Mouse (Mus musculus) intestine, embryonic 14.5 days (tissue): ENCODE measurements at regions not wholly inside any gene's neighbourhood (a gene's known extent, or its start where the extent isn't known, plus 50 kb on each side); places are given as distances from the start of the nearest gene placed in this dataset.
A peak's percentile ranks its signal among the peaks of the same experiment; 100 is the strongest.

Source experiments
- ATAC-seq: fragments of 200-750 bp; cut with Nextera tagmentation; replicated peaks from 2 replicates; pipeline ENCODE4 v1.8.0; 2017; ENCODE audit warnings: low read depth, moderate number of reproducible peaks, moderate TSS enrichment, moderate library complexity; ENCODE audit not compliant: low FRiP score, low TSS enrichment
- DNase-seq: peaks from one replicate; pipeline ENCODE4 v3.0.0-alpha.2; 2018; ENCODE audit warnings: low spot score
- H3K27ac ChIP-seq: fragments of 300-500 bp; sonication (generic); 2 replicates; pipeline ENCODE4 v1.5.1; 2014; ENCODE audit warnings: low read depth, mild to moderate bottlenecking, control low read depth
- H3K27me3 ChIP-seq: fragments of 300-500 bp; sonication (generic); replicated peaks from 2 replicates; pipeline ENCODE4 v1.6.1; 2014; ENCODE audit warnings: low read length, control low read depth; ENCODE audit not compliant: control insufficient read depth, insufficient read depth
- H3K36me3 ChIP-seq: fragments of 300-500 bp; sonication (generic); 2 replicates; pipeline ENCODE4 v1.6.1; 2014; ENCODE audit warnings: low read length, control low read depth; ENCODE audit not compliant: control insufficient read depth, insufficient read depth
- H3K4me1 ChIP-seq: fragments of 300-500 bp; sonication (generic); replicated peaks from 2 replicates; pipeline ENCODE4 v1.6.1; 2014; ENCODE audit warnings: low read length, control low read depth, mixed read lengths; ENCODE audit not compliant: control insufficient read depth, insufficient read depth
- H3K4me2 ChIP-seq: fragments of 300-500 bp; sonication (generic); 2 replicates; pipeline ENCODE4 v1.6.1; 2014; ENCODE audit warnings: low read length
- H3K4me3 ChIP-seq: fragments of 300-500 bp; sonication (generic); 2 replicates; pipeline ENCODE4 v1.5.1; 2014; ENCODE audit warnings: low read depth, low read length, control low read depth, mixed read lengths
- H3K9ac ChIP-seq: fragments of 300-500 bp; sonication (generic); 2 replicates; pipeline ENCODE4 v1.6.1; 2014; ENCODE audit warnings: mild to moderate bottlenecking, low read length
- H3K9me3 ChIP-seq: fragments of 300-500 bp; sonication (generic); 2 replicates; pipeline ENCODE4 v1.6.1; 2016; ENCODE audit warnings: low read length, control low read depth; ENCODE audit not compliant: control insufficient read depth
- WGBS: fragments of 180-500 bp; shearing (Covaris S2); extraction: QIAGEN DNeasy Blood & Tissue Kit; methylation state at CpG from one replicate; pipeline ENCODE4 v1.1.7; 2014; 5-methylcytosine and 5-hydroxymethylcytosine counted together

- ATAC-seq (no peak), DNase-seq (no peak)
- H3K4me1 ChIP-seq, result no peaks in the 10 kb centered on the region
- H3K27ac ChIP-seq, result no peak overlapping the region
- H3K4me3 ChIP-seq, result no peak overlapping the region
- no peak overlapping the region for H3K9ac ChIP-seq
- 83% methylated on average over 3 of the region's 3 CpGs for WGBS
- no peaks in the 10 kb centered on the region for H3K9me3 ChIP-seq
- no peak overlapping the region for H3K4me2 ChIP-seq
- H3K27me3 ChIP-seq, result no peaks in the 10 kb centered on the region
- no peaks in the 10 kb centered on the region for H3K36me3 ChIP-seq
Measured at GRCm38 (mm10) chr8:78877423-78877822, 56.5 kb upstream of the Lsm6 start.

GRCm38 (mm10) chr8:78889708-78890107 lies 68.8 kb upstream of the Lsm6 start:
- no peak for DNase-seq
- Histone ChIP-seq H3K9ac (no peak overlapping the region), H3K27me3 (no peaks in the 10 kb centered on the region), H3K36me3 (no peaks in the 10 kb centered on the region), H3K9me3 (no peaks in the 10 kb centered on the region), H3K27ac (no peak overlapping the region), H3K4me3 (no peak overlapping the region), H3K4me1 (no peaks in the 10 kb centered on the region), H3K4me2 (no peak overlapping the region)
- WGBS, result 80% methylated on average over 6 of the region's 6 CpGs
- ATAC-seq, result no peak

GRCm38 (mm10) chr8:78890571-78890970 lies 69.6 kb upstream of the Lsm6 start:
- Histone ChIP-seq H3K27me3 (no peaks in the 10 kb centered on the region), H3K36me3 (no peaks in the 10 kb centered on the region), H3K27ac (no peak overlapping the region), H3K9me3 (0 out of 2 replicates have a peak, but pooled peaks cover 2% of the 10 kb centered on the region), H3K4me2 (no peak overlapping the region), H3K9ac (no peak overlapping the region), H3K4me3 (no peak overlapping the region), H3K4me1 (no peaks in the 10 kb centered on the region)
- DNase-seq (peak; percentile 59), ATAC-seq (no peak)
- WGBS, result 45% methylated on average over 4 of the region's 4 CpGs

GRCm38 (mm10) chr8:78899887-78900286 lies 78.9 kb upstream of the Lsm6 start:
- H3K36me3 ChIP-seq, result no peaks in the 10 kb centered on the region
- H3K4me3 ChIP-seq, result no peak overlapping the region
- peak; percentile 79 for DNase-seq
- whole genome bisulfite sequencing, result 42% methylated on average over 7 of the region's 7 CpGs
- H3K9ac ChIP-seq, result no peak overlapping the region
- no peak overlapping the region for H3K4me2 ChIP-seq
- no peaks in the 10 kb centered on the region for H3K27me3 ChIP-seq
- 0 out of 2 replicates have a peak, but pooled peaks cover 2% of the 10 kb centered on the region for H3K9me3 ChIP-seq
- no peak overlapping the region for H3K27ac ChIP-seq
- H3K4me1 ChIP-seq, result no peaks in the 10 kb centered on the region
- 0 out of 2 replicates have a peak, but pooled peaks have one; percentile 50 for ATAC-seq

GRCm38 (mm10) chr8:78903034-78903433 lies 82.1 kb upstream of the Lsm6 start:
- H3K27ac ChIP-seq, result no peak overlapping the region
- no peaks in the 10 kb centered on the region for H3K36me3 ChIP-seq
- H3K4me2 ChIP-seq, result no peak overlapping the region
- no peak for ATAC-seq
- H3K27me3 ChIP-seq, result no peaks in the 10 kb centered on the region
- WGBS, result 90% methylated on average over 1 of the region's 1 CpGs
- no peaks in the 10 kb centered on the region for H3K4me1 ChIP-seq
- no peak overlapping the region for H3K4me3 ChIP-seq
- no peaks in the 10 kb centered on the region for H3K9me3 ChIP-seq
- DNase-seq, result no peak
- no peak overlapping the region for H3K9ac ChIP-seq

GRCm38 (mm10) chr8:78907918-78908317 lies 87.0 kb upstream of the Lsm6 start:
- Histone ChIP-seq H3K4me3 (no peak overlapping the region), H3K4me1 (no peaks in the 10 kb centered on the region), H3K27ac (no peak overlapping the region), H3K9me3 (no peaks in the 10 kb centered on the region), H3K9ac (no peak overlapping the region), H3K36me3 (no peaks in the 10 kb centered on the region), H3K27me3 (no peaks in the 10 kb centered on the region), H3K4me2 (no peak overlapping the region)
- ATAC-seq (no peak), DNase-seq (no peak)
- 47% methylated on average over 1 of the region's 1 CpGs for WGBS

- Histone ChIP-seq H3K9me3 (no peaks in the 10 kb centered on the region), H3K4me2 (no peak overlapping the region), H3K9ac (no peak overlapping the region), H3K27ac (no peak overlapping the region), H3K27me3 (no peaks in the 10 kb centered on the region), H3K4me1 (no peaks in the 10 kb centered on the region), H3K4me3 (no peak overlapping the region), H3K36me3 (no peaks in the 10 kb centered on the region)
- ATAC-seq, result no peak
- no peak for DNase-seq
- WGBS, result 89% methylated on average over 11 of the region's 11 CpGs
Measured at GRCm38 (mm10) chr8:78911288-78911873, 90.4 kb upstream of the Lsm6 start.

- Histone ChIP-seq H3K4me3 (no peak overlapping the region), H3K27ac (no peak overlapping the region), H3K9ac (no peak overlapping the region), H3K36me3 (no peaks in the 10 kb centered on the region), H3K27me3 (no peaks in the 10 kb centered on the region), H3K4me2 (no peak overlapping the region), H3K9me3 (no peaks in the 10 kb centered on the region), H3K4me1 (no peaks in the 10 kb centered on the region)
- DNase-seq (no peak), ATAC-seq (no peak)
- WGBS, result 47% methylated on average over 5 of the region's 5 CpGs
Measured at GRCm38 (mm10) chr8:78912470-78912869, 91.5 kb upstream of the Lsm6 start.

- Histone ChIP-seq H3K9me3 (no peaks in the 10 kb centered on the region), H3K36me3 (no peaks in the 10 kb centered on the region)
- 96% methylated on average over 5 of the region's 5 CpGs for WGBS
Measured at GRCm38 (mm10) chr8:78913823-78914222, 92.9 kb upstream of the Lsm6 start.

More at GRCm38 (mm10) chr8:78913823-78914222, 92.9 kb upstream of the Lsm6 start:
- no peak overlapping the region for H3K4me2 ChIP-seq
- H3K27me3 ChIP-seq, result no peaks in the 10 kb centered on the region
- DNase-seq (no peak), ATAC-seq (no peak)
- no peak overlapping the region for H3K9ac ChIP-seq
- no peaks in the 10 kb centered on the region for H3K4me1 ChIP-seq
- H3K4me3 ChIP-seq, result no peak overlapping the region
- H3K27ac ChIP-seq, result no peak overlapping the region
